Mouse (Mus musculus) midbrain, postnatal 0 days (tissue): ENCODE measurements around the gene Zfp580. TPM values are rescaled to one million over a fixed set of nuclear protein-coding genes. Genes with fewer than 3 reads are reported as not detected.

Experiments
- ATAC-seq: fragments of 200-750 bp; cut with Nextera tagmentation; 2 replicates; pipeline ENCODE4 v1.8.0; 2017; ENCODE audit warnings: moderate number of reproducible peaks, mild to moderate bottlenecking, moderate TSS enrichment, moderate library complexity; ENCODE audit not compliant: low FRiP score
- DNase-seq: peaks from one replicate; pipeline ENCODE4 v3.0.0-alpha.2; 2015; ENCODE audit warnings: low spot score
- H3K27ac ChIP-seq: fragments of 300-500 bp; sonication (generic); 2 replicates; pipeline ENCODE4 v1.5.1; 2014; ENCODE audit warnings: low read depth, mild to moderate bottlenecking, low read length, mixed read lengths
- H3K27me3 ChIP-seq: fragments of 300-500 bp; sonication (generic); 2 replicates; pipeline ENCODE4 v1.6.1; 2014; ENCODE audit warnings: low read length, control low read depth, mixed read lengths; ENCODE audit not compliant: insufficient read depth
- H3K36me3 ChIP-seq: fragments of 300-500 bp; sonication (generic); 2 replicates; pipeline ENCODE4 v1.6.1; 2014; ENCODE audit warnings: low read length, control low read depth, mixed read lengths; ENCODE audit not compliant: insufficient read depth
- H3K4me1 ChIP-seq: fragments of 300-500 bp; sonication (generic); 2 replicates; pipeline ENCODE4 v1.6.1; 2014; ENCODE audit warnings: mild to moderate bottlenecking, control low read depth, antibody characterized with exemption, low read length, mixed read lengths; ENCODE audit not compliant: insufficient read depth
- H3K4me2 ChIP-seq: fragments of 300-500 bp; sonication (generic); 2 replicates; pipeline ENCODE4 v1.6.1; 2014; ENCODE audit warnings: low read depth, mild to moderate bottlenecking, low read length, mixed read lengths; ENCODE audit not compliant: poor library complexity, severe bottlenecking
- H3K4me3 ChIP-seq: fragments of 300-500 bp; sonication (generic); 2 replicates; pipeline ENCODE4 v1.5.1; 2014; ENCODE audit warnings: low read depth, mild to moderate bottlenecking, low read length, moderate library complexity
- H3K9ac ChIP-seq: fragments of 300-500 bp; sonication (generic); replicated peaks from 2 replicates; pipeline ENCODE4 v1.6.1; 2014; ENCODE audit warnings: mild to moderate bottlenecking, low read length, moderate library complexity, mixed read lengths; ENCODE audit not compliant: poor library complexity, severe bottlenecking
- H3K9me3 ChIP-seq: fragments of 300-500 bp; sonication (generic); 2 replicates; pipeline ENCODE4 v1.6.1; 2016; ENCODE audit warnings: low read length, control low read depth
- CTCF ChIP-seq: IDR thresholded peaks from 2 replicates; pipeline ENCODE4 v1.5.1; 2016; ENCODE audit warnings: antibody characterized with exemption, mild to moderate bottlenecking
- WGBS: fragments of 180-500 bp; shearing (Covaris S2); extraction: QIAGEN DNeasy Blood & Tissue Kit; methylation state at CpG from one replicate; pipeline ENCODE4 v1.1.7; 2014; 5-methylcytosine and 5-hydroxymethylcytosine counted together
- polyA plus RNA-seq: library from polyadenylated mRNA; unstranded; fragments of >200 nt; fragmentation: Nextera tagmentation; extraction: Ambion mirVana; gene quantifications from 2 replicates; pipeline ENCODE4 v1.2.1, GENCODE M21; 2015
- total RNA-seq: library from RNA; depleted of rRNA; stranded (reverse); fragments of >200 nt; gene quantifications from 2 replicates; pipeline ENCODE4 v1.2.3, GENCODE M21; 2014

Zfp580 gene
- total and polyA plus RNA-seq, 2 experiments from 2014 or later = 77.7 to 157 TPM

DNA sequence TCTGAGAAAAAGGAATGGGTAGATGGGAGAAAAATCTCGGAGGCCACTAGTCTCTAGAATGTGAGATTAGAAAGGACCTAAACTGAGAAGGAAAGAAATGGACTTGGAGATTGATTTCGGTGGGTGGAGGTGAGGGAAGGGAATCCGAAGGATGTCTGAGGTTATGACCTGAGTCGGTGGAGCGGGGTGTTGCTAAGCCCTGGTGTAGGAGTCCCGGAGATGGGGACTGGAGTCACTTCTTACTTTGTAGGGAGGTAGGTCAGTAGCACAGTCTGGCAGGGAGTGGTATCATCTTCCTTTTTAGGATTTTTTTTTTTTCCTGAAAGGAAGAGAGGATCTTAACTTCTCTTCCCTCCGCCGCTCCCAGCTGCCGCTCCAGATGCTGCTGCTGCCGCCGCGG lies 1.1 kb downstream of the Zfp580 start:
- Histone ChIP-seq H3K27me3 (peaks cover 7% of the 10 kb centered on the region; the same call in 1 of the 2 replicates), H3K9me3 (no peaks in the 10 kb centered on the region), H3K4me3 (peak overlapping the region; percentile 78), H3K4me1 (peaks cover 22% of the 10 kb centered on the region; the same call in 1 of the 2 replicates), H3K36me3 (no peaks in the 10 kb centered on the region), H3K27ac (peak overlapping the region; percentile 90), H3K9ac (peak overlapping the region; percentile 91), H3K4me2 (peak overlapping the region; percentile 67)
- ATAC-seq = no peak
- no peak for TF ChIP-seq CTCF
- peak; percentile 20 for DNase-seq
- WGBS = 1% methylated on average over 9 of the region's 12 CpGs

DNA sequence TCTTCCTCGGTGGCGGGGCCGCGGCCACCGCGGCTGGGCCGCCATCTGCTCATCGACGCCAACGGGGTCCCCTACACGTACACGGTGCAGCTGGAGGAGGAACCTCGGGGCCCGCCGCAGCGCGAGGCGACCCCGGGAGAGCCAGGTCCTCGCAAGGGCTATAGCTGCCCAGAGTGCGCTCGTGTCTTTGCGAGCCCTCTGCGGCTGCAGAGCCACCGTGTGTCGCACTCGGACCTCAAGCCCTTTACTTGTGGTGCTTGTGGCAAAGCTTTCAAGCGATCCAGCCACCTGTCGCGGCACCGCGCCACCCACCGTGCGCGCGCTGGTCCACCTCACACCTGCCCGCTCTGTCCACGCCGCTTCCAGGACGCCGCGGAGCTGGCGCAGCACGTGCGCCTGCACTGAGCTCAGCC lies 1.6 kb downstream of the Zfp580 start:
- no peak for TF ChIP-seq CTCF
- peak overlapping the region; percentile 78 for H3K4me3 ChIP-seq
- no peak for DNase-seq
- no peak overlapping the region for H3K27ac ChIP-seq
- H3K9me3 ChIP-seq = no peaks in the 10 kb centered on the region
- no peaks in the 10 kb centered on the region for H3K36me3 ChIP-seq
- peak overlapping the region; percentile 91 for H3K9ac ChIP-seq
- peaks cover 7% of the 10 kb centered on the region; the same call in 1 of the 2 replicates for H3K27me3 ChIP-seq
- no peak for ATAC-seq
- peaks cover 22% of the 10 kb centered on the region; the same call in 1 of the 2 replicates for H3K4me1 ChIP-seq
- WGBS = 3% methylated on average over 45 of the region's 45 CpGs
- H3K4me2 ChIP-seq = peak overlapping the region; percentile 67

DNA sequence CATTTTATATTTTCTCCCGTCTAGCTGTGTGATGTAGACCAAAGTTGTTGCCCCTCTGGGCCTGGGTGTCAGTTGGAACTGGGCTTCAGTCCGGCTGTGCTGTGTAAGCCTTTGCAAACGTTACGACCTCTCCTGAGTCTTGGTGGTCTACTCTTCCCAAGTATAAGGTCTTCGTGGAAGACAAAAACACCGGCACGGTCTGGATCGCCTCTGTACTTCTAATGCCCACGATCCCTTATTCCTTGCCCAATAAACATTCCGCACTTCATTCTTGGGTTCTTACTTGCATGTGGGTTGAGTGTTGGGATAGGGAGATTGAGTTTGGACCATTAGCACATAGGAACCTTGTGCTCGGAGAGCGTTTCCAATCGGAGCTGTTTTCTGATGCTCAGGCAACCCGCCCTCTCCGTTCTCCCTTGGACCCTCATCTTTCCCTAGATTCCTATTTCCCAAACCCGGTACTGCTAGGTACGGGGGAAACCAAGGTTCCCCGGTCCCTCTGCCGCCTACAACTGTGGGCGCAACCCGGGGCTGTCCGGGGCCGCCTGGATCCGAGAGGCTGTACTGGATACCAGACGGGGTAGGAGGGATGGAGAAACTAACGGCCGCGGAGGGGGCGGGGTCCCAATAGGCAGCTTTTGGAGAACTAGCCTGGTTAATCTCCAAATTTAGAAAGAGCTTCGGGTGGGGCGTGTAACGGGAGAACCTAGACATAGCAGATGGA lies 2.3 kb downstream of the Zfp580 start:
- peaks cover 22% of the 10 kb centered on the region; the same call in 1 of the 2 replicates for H3K4me1 ChIP-seq
- WGBS = 11% methylated on average over 32 of the region's 32 CpGs
- TF ChIP-seq CTCF = no peak
- H3K36me3 ChIP-seq = no peaks in the 10 kb centered on the region
- H3K9me3 ChIP-seq = no peaks in the 10 kb centered on the region
- peak overlapping the region; percentile 65; the same call in 1 of the 2 replicates for H3K27ac ChIP-seq
- DNase-seq (peak; percentile 56), ATAC-seq (no peak)
- H3K4me2 ChIP-seq = peak overlapping the region; percentile 67
- peak overlapping the region; percentile 66 for H3K9ac ChIP-seq
- H3K4me3 ChIP-seq = peak overlapping the region; percentile 78
- peaks cover 7% of the 10 kb centered on the region; the same call in 1 of the 2 replicates for H3K27me3 ChIP-seq

GRCm38 (mm10) chr7:5056651-5057263 lies 5.4 kb downstream of the Zfp580 start:
- peak; percentile 32 for ATAC-seq
- Histone ChIP-seq H3K27me3 (peaks cover 7% of the 10 kb centered on the region; the same call in 1 of the 2 replicates), H3K9ac (peak overlapping the region; percentile 76), H3K4me3 (peak overlapping the region; percentile 45), H3K4me2 (peak overlapping the region; percentile 84), H3K9me3 (no peaks in the 10 kb centered on the region), H3K4me1 (peaks cover 29% of the 10 kb centered on the region; the same call in 1 of the 2 replicates), H3K36me3 (no peaks in the 10 kb centered on the region), H3K27ac (peak overlapping the region; percentile 76)
- peak; percentile 62 for DNase-seq
- 1% methylated on average over 52 of the region's 55 CpGs for WGBS
- no peak for TF ChIP-seq CTCF

GRCm38 (mm10) chr7:5057381-5057780 lies 6.0 kb downstream of the Zfp580 start:
- DNase-seq = no peak
- peak overlapping the region; percentile 76 for H3K9ac ChIP-seq
- peaks cover 7% of the 10 kb centered on the region; the same call in 1 of the 2 replicates for H3K27me3 ChIP-seq
- H3K4me1 ChIP-seq = peaks cover 28% of the 10 kb centered on the region; the same call in 1 of the 2 replicates
- H3K36me3 ChIP-seq = no peaks in the 10 kb centered on the region
- ATAC-seq = no peak
- WGBS = 25% methylated on average over 8 of the region's 8 CpGs
- peak overlapping the region; percentile 84 for H3K4me2 ChIP-seq
- TF ChIP-seq CTCF = no peak
- peak overlapping the region; percentile 45 for H3K4me3 ChIP-seq
- peak overlapping the region; percentile 76 for H3K27ac ChIP-seq
- H3K9me3 ChIP-seq = no peaks in the 10 kb centered on the region
